Mouse (Mus musculus): Measurements from ENCODE around the gene Coa7.

DNA sequence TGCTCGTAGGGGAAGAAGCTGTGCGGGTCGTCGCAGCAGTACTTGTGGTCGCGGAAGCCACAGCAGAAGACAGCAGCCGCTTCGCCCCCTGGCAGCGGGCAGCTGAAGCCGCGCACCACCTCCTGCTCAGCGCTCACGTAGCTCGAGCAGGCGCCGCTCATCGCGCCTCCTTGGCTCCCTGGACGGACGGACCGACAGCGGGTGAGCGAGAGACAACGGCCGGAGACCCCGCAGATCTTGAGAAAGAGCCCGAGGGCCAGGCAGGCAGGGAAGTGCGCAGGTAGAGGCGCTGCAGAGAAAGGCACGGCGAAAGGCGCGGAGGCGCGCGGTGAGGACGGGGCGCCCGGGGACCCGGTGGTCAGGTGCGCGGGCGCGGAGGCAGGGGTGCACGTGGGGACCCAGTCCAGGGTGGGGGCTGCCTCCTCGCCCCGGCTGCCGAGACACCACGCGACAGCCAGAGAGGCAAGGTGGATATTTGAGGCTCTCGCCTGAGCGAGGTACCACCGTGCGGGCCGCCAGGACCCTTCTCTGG lies 55.3 kb downstream of the Coa7 start, which contains the start of gene Shisal2a:
- TF ChIP-seq CTCF (IDR thresholded peaks at IDR 0.05; ENCODE audit: extremely low read depth, insufficient read depth, low read length) (no peak), POLR2A (IDR thresholded peaks at IDR 0.05; ENCODE audit: extremely low read depth, insufficient read depth, low read length) (no peak)

Data from cortical plate, adult 2 months (tissue).